Mouse (Mus musculus) brain, embryonic 14.5 days (tissue): ENCODE data around the gene Hnf1b.

ENCODE experiments used
- CTCF ChIP-seq: fragments of 200-500 bp; IDR thresholded peaks from 2 replicates; pipeline ENCODE4 v1.5.1; 2012; ENCODE audit warnings: inconsistent platforms, mild to moderate bottlenecking, moderate library complexity, borderline replicate concordance; ENCODE audit not compliant: insufficient read depth, insufficient read length; ENCODE audit errors: extremely low read depth
- POLR2A ChIP-seq: fragments of 200-500 bp; IDR thresholded peaks from 2 replicates; pipeline ENCODE4 v1.6.1; 2012; ENCODE audit warnings: mild to moderate bottlenecking, inconsistent platforms, borderline replicate concordance; ENCODE audit not compliant: poor library complexity, insufficient read depth, insufficient read length, severe bottlenecking; ENCODE audit errors: extremely low read depth

DNA sequence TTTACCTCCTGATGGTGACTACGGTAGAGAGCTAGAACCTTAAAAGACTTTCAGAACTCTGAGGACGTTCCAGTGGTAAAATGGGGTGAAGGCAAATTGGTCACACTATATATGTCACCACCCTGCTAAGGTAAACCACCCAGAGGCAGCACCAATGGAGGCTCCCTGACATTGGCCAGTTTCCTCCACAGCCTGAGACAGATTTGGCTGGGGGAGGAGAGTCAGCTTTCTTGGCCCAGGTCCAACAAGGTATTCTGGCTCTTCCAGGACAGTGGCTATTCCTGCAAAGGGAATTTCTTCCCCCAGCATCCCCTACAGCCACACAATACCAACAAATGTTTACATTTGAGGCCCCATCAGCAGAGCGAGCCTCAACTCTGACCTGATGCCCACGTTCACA lies 31.9 kb upstream of the Hnf1b start:
- no peak for TF ChIP-seq CTCF
- TF ChIP-seq POLR2A: no peak
